Mouse (Mus musculus): ENCODE measurements at regions not wholly inside any gene's neighbourhood (a gene's known extent, or its start where the extent isn't known, plus 50 kb on each side); places are given as distances from the start of the nearest gene placed in this dataset.
A peak's percentile ranks its signal among the peaks of the same experiment; 100 is the strongest.

DNA sequence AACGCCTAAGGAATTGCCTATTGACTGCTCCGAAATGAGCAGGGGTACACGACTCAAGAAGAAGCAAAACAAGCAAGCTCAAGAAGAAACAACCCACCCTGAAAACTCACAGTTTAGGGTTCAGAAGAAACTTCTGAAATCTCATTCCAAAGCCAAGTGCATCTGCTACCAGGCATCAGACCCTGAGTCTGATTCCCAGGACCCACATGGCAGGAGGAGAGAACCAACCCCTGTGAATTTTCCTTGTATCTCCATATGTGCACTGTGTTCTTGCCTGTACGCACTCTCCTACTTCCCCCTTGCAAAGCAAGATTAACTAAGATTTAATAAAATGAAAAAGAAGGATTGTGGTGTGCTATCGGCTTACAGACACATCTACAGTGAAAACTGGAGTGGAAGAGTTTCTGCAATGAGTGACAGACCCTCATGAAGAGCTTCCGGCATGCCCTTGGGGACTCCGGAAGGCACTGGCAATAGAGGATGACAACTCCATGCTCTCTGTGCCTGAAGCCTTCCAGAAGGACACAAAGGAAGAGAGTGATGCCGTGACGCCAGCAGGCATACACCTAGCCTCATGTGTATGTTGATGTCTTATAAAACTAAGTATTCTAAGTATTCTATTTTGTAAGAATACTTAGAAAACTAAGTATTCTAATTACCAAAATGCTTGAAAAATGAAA lies 55.2 kb upstream of the 1110032F04Rik start:
- WGBS, result 82% methylated on average over 9 of the region's 9 CpGs
- DNase-seq (ENCODE audit: low spot score), result peak; percentile 58
- no peak overlapping the region for H3K4me3 ChIP-seq
- no peaks in the 10 kb centered on the region for H3K27me3 ChIP-seq (ENCODE audit: insufficient read depth, poor library complexity, severe bottlenecking)
- H3K27ac ChIP-seq, result no peak overlapping the region
- H3K36me3 ChIP-seq, result no peaks in the 10 kb centered on the region
- peaks cover 9% of the 10 kb centered on the region for H3K4me1 ChIP-seq
- H3K9me3 ChIP-seq, result no peaks in the 10 kb centered on the region

DNA sequence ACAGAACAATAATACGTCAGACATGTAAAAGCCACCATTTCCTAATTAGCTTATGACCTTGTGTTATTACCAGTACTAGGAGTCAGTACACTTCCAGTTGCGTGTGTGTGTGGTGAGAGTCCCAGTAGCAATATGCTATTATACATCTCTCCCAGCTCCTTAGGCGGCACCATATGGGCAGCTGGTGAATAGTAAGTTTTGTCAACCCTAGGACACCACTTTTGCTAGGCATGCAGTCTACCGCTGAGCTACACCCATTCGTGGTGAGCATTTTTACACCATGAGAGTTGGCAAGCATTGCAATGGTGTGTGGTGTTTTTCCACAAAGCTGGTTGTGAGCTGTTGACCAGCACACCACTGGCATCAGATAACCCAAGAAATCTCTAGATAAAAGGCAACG lies 53.8 kb upstream of the 1110032F04Rik start:
- peak; percentile 64 for DNase-seq (ENCODE audit: low spot score)
- Histone ChIP-seq H3K9me3 (no peaks in the 10 kb centered on the region), H3K27ac (no peak overlapping the region), H3K27me3 (ENCODE audit: insufficient read depth, poor library complexity, severe bottlenecking) (no peaks in the 10 kb centered on the region), H3K36me3 (no peaks in the 10 kb centered on the region), H3K4me1 (peaks cover 9% of the 10 kb centered on the region), H3K4me3 (no peak overlapping the region)
- 86% methylated on average over 6 of the region's 6 CpGs for WGBS

DNA sequence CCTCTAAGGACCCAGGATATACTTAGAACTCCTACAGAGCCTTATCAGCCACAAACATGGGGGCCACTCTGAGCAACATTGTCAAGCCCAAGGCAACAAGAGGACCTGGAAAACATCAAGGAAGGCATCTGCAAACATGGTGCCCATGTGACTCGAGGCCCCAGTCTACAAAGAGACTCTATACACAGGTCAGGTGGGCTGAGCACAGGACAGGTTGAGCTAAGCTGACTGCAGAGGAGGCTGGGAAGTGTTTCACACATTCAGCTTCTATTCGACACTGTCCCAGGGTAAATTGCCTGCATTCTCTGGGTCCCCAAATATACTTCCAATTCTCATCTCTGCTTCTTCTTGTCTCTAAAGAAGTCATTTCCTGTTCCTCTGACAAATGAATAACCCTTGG lies 52.1 kb upstream of the 1110032F04Rik start:
- DNase-seq (ENCODE audit: low spot score), result peak; percentile 74
- no peak overlapping the region for H3K27ac ChIP-seq
- no peaks in the 10 kb centered on the region for H3K36me3 ChIP-seq
- H3K4me1 ChIP-seq, result peaks cover 14% of the 10 kb centered on the region
- H3K4me3 ChIP-seq, result no peak overlapping the region
- WGBS, result 43% methylated on average over 2 of the region's 2 CpGs
- H3K27me3 ChIP-seq (ENCODE audit: insufficient read depth, poor library complexity, severe bottlenecking), result no peaks in the 10 kb centered on the region
- no peaks in the 10 kb centered on the region for H3K9me3 ChIP-seq

Data from heart, embryonic 10.5 days (tissue).